Mouse (Mus musculus) forebrain, embryonic 14.5 days (tissue): Measurements from ENCODE around the gene Fcho2. TPM values are rescaled to one million over a fixed set of nuclear protein-coding genes. Genes with fewer than 3 reads are reported as not detected.

ENCODE experiments used
- ATAC-seq: fragments of 200-750 bp; cut with Nextera tagmentation; 2 replicates; pipeline ENCODE4 v1.8.0; 2017; ENCODE audit warnings: mild to moderate bottlenecking, moderate library complexity
- DNase-seq: peaks from one replicate; pipeline ENCODE4 v3.0.0-alpha.2; 2015; ENCODE audit warnings: low spot score
- H3K27ac ChIP-seq: fragments of 300-500 bp; sonication (generic); 2 replicates; pipeline ENCODE4 v1.5.1; 2014; ENCODE audit warnings: low read depth, mild to moderate bottlenecking, control low read depth, low read length, moderate library complexity
- H3K27me3 ChIP-seq: fragments of 300-500 bp; sonication (generic); replicated peaks from 2 replicates; pipeline ENCODE4 v1.6.1; 2014; ENCODE audit warnings: low read length, control low read depth, mixed read lengths; ENCODE audit not compliant: control insufficient read depth, insufficient read depth
- H3K36me3 ChIP-seq: fragments of 300-500 bp; sonication (generic); 2 replicates; pipeline ENCODE4 v1.6.1; 2014; ENCODE audit warnings: low read length, control low read depth; ENCODE audit not compliant: control insufficient read depth, insufficient read depth
- H3K4me1 ChIP-seq: fragments of 300-500 bp; sonication (generic); 2 replicates; pipeline ENCODE4 v1.6.1; 2014; ENCODE audit warnings: antibody characterized with exemption, low read length, control low read depth; ENCODE audit not compliant: control insufficient read depth, insufficient read depth
- H3K4me2 ChIP-seq: fragments of 300-500 bp; sonication (generic); 2 replicates; pipeline ENCODE4 v1.6.1; 2014; ENCODE audit warnings: mild to moderate bottlenecking, control low read depth, low read length
- H3K4me3 ChIP-seq: fragments of 300-500 bp; sonication (generic); 2 replicates; pipeline ENCODE4 v1.5.1; 2014; ENCODE audit warnings: low read depth, low read length, control low read depth
- H3K9ac ChIP-seq: fragments of 300-500 bp; sonication (generic); 2 replicates; pipeline ENCODE4 v1.6.1; 2014; ENCODE audit warnings: mild to moderate bottlenecking, low read length, control low read depth, moderate library complexity
- H3K9me3 ChIP-seq: fragments of 300-500 bp; sonication (generic); replicated peaks from 2 replicates; pipeline ENCODE4 v1.6.1; 2016; ENCODE audit warnings: low read length, control low read depth, mixed read lengths; ENCODE audit not compliant: control insufficient read depth
- WGBS: fragments of 180-500 bp; shearing (Covaris S2); extraction: QIAGEN DNeasy Blood & Tissue Kit; methylation state at CpG from one replicate; pipeline ENCODE4 v1.1.7; 2014; 5-methylcytosine and 5-hydroxymethylcytosine counted together
- polyA plus RNA-seq: library from polyadenylated mRNA; unstranded; fragments of >200 nt; fragmentation: Nextera tagmentation; extraction: Ambion mirVana; gene quantifications from 2 replicates; pipeline ENCODE4 v1.2.1, GENCODE M21; 2014

Fcho2 gene
- polyA plus RNA-seq, 1 experiment from 2014 or later = 14.7 TPM

DNA sequence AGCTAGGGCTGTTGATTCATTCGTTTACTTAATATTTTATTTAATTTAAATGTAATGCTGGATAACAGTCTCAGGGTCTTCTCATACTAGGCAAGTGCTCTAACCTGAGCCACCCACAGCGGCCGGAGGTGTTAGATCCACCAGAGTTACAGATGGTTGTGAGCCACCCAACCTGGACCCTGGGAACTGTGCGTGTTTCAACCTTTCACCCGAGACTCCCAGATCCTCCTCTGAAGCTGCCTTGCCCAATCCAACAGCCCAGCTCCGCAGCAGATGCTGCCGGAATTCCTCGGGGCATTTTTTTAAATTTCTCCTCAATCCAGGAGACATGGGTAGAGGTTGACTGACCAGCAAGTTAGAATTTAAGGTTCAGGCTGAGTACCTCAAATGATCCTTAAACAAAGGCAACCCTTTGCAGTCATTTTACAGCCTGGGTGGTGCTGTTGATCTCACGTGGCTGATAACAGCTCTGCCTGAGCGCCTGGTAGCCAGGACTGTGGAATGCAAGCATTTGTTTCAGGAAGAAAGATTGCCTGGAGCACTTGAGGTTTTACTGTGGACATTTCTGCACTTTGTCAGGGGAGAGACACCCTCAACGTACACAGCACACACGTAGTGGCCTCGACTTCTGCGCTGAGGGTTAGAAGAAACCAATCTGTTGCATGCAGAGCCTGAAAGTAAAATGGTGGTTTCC lies 116.1 kb downstream of the Fcho2 start:
- H3K36me3 ChIP-seq = no peaks in the 10 kb centered on the region
- H3K9me3 ChIP-seq = no peaks in the 10 kb centered on the region
- 84% methylated on average over 14 of the region's 14 CpGs for WGBS
- H3K4me3 ChIP-seq = no peak overlapping the region
- peaks cover 3% of the 10 kb centered on the region; the same call in 1 of the 2 replicates for H3K4me1 ChIP-seq
- ATAC-seq (no peak), DNase-seq (no peak)
- H3K27me3 ChIP-seq = no peaks in the 10 kb centered on the region
- no peak overlapping the region for H3K27ac ChIP-seq
- H3K9ac ChIP-seq = no peak overlapping the region
- no peak overlapping the region for H3K4me2 ChIP-seq

DNA sequence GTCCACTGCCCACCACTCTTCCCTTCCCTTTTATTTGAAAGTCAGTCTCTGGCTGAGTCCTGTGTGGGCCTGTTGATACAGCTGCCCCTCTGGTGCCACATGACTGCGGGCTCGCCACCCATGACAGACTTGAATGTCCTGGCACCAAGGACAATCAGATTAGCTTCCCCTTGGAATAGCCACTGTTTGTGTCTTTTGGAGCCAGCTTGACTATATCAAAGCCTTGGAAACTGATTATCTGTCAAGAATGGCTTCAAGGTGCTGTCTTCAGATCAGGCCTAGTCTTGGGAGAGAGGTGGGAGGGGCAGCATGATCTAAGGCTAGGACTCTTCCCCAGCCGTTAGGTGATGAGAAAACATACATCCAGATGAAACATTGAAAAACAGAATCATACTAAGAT lies 118.5 kb downstream of the Fcho2 start:
- Histone ChIP-seq H3K9ac (no peak overlapping the region), H3K4me3 (no peak overlapping the region), H3K27ac (no peak overlapping the region), H3K27me3 (no peaks in the 10 kb centered on the region), H3K9me3 (no peaks in the 10 kb centered on the region), H3K36me3 (no peaks in the 10 kb centered on the region), H3K4me1 (peaks cover 3% of the 10 kb centered on the region; the same call in 1 of the 2 replicates), H3K4me2 (no peak overlapping the region)
- DNase-seq (no peak), ATAC-seq (no peak)
- 87% methylated on average over 3 of the region's 3 CpGs for WGBS

DNA sequence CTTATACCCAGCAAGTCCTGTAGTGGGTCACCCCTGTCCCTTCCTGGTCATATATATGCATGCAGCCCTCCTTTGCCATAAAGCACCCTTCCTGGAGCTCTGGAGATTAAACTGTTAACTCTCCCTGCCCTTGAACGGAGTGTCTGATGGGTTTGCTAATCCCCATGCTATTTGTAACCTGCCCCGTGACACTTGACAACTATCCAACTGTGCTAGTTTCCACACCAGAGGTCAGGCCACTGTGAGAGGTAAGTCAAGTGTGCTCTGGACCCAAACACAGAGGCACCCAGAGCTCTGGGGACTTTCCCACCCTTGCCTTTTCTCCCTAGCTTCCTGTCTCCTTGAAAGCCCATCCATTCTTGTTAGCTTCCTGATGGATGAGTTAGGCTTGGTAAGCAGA lies 119.7 kb downstream of the Fcho2 start:
- Histone ChIP-seq H3K4me1 (peaks cover 3% of the 10 kb centered on the region; the same call in 1 of the 2 replicates), H3K27ac (no peak overlapping the region), H3K4me2 (0 out of 2 replicates have a peak overlapping the region, but pooled peaks have one; percentile 61), H3K9ac (no peak overlapping the region), H3K36me3 (no peaks in the 10 kb centered on the region), H3K27me3 (no peaks in the 10 kb centered on the region), H3K4me3 (no peak overlapping the region), H3K9me3 (no peaks in the 10 kb centered on the region)
- ATAC-seq = no peak
- DNase-seq = no peak
- 54% methylated on average over 2 of the region's 2 CpGs for WGBS

DNA sequence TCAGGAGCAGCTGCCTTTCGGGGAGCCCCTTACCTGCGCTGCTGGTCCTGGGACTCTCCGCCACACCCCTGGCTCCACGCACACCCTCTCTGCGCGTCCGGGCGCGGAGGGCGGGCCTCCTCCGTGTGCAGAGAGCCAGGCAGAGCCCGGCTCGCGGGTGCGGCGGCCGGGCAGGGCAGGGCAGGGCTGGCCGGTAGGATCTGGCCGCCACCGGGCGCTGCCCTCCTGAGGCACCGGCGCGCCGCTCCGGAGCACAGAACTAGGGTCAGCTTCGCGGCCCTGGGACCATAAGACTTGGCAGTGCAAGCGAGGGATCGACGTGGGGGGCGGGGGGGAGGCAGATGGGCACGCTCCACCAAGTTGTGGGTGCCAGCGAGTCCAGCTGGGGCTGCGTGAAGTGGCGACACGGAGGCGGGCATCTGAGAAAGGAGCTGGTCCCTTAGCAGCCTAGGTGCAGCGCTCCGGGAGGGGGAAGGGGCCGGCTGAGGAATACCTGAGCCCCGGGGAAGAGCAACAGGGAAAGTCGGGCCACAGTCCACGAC lies 120.4 kb downstream of the Fcho2 start, which contains the start of gene Tmem171:
Gene Tmem171, minus strand, starts transcription at position 62 of the 542 bp plus-strand sequence.
- H3K9ac ChIP-seq = peak within 1 kb of the TSS; percentile 50
- WGBS = 4% methylated on average over 42 of the region's 44 CpGs
- no peak for ATAC-seq
- H3K36me3 ChIP-seq = no peaks in the 10 kb centered on the region
- H3K4me1 ChIP-seq = peaks cover 3% of the 10 kb centered on the region; the same call in 1 of the 2 replicates
- H3K4me2 ChIP-seq = peak within 1 kb of the TSS; percentile 61
- H3K4me3 ChIP-seq = peak within 1 kb of the TSS; percentile 29
- no peaks in the 10 kb centered on the region for H3K27me3 ChIP-seq
- H3K9me3 ChIP-seq = no peaks in the 10 kb centered on the region
- peak; percentile 6 for DNase-seq
- H3K27ac ChIP-seq = no peak within 1 kb of the TSS

DNA sequence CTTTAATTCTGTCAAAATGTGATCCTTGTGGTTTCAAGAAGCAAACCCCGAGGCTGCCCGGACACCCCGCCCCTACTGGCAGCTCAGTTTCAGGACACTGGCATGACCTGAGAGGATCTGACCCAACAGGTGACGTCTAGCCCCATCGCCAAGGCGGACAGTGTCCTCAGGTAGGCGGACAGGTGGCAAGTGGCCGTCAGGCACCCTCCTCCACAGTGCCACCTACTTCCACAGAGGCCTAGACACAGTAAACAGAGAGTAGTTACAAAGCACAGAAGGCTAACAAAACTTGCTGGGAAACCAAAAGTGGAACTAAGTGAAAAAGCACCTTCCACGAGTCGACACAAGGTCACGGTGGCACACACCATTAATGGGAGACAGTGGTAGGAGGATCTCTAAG lies 121.9 kb downstream of the Fcho2 start:
- DNase-seq = no peak
- Histone ChIP-seq H3K27me3 (no peaks in the 10 kb centered on the region), H3K4me3 (no peak overlapping the region), H3K27ac (no peak overlapping the region), H3K4me1 (peaks cover 3% of the 10 kb centered on the region; the same call in 1 of the 2 replicates), H3K4me2 (no peak overlapping the region), H3K9ac (no peak overlapping the region), H3K36me3 (no peaks in the 10 kb centered on the region), H3K9me3 (no peaks in the 10 kb centered on the region)
- ATAC-seq = no peak
- WGBS = 90% methylated on average over 11 of the region's 11 CpGs

DNA sequence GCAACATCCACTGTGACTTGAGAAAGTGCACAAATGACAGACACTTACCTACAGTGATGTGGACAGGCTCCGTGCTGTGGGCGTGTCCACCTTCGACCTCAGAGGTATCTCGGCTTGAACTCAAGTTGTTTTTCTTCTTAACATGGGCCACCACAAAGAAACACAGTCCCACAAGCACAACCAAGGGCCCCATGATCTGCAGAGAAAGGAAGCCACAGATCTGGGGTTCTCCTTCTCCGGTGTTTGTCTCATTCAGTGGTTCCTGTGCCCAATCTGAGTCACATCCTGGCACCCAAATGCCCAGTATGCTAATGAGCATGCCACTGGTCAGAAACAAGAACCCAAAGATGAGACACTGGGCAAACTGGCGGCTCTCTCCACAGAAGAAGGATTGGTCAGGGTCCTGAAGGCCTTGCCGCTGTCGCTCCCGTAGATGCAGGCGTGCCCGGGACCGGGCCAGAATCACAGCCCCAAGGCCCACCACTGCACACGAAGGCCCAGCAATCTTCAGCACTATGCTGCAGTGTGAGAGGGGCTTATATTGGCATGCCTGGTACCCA lies 123.2 kb downstream of the Fcho2 start:
- no peak overlapping the region for H3K4me3 ChIP-seq
- H3K4me2 ChIP-seq = no peak overlapping the region
- no peaks in the 10 kb centered on the region for H3K36me3 ChIP-seq
- 90% methylated on average over 13 of the region's 13 CpGs for WGBS
- H3K9ac ChIP-seq = no peak overlapping the region
- H3K27ac ChIP-seq = no peak overlapping the region
- no peaks in the 10 kb centered on the region for H3K9me3 ChIP-seq
- no peak for ATAC-seq
- peaks cover 3% of the 10 kb centered on the region; the same call in 1 of the 2 replicates for H3K4me1 ChIP-seq
- DNase-seq = no peak
- H3K27me3 ChIP-seq = no peaks in the 10 kb centered on the region

DNA sequence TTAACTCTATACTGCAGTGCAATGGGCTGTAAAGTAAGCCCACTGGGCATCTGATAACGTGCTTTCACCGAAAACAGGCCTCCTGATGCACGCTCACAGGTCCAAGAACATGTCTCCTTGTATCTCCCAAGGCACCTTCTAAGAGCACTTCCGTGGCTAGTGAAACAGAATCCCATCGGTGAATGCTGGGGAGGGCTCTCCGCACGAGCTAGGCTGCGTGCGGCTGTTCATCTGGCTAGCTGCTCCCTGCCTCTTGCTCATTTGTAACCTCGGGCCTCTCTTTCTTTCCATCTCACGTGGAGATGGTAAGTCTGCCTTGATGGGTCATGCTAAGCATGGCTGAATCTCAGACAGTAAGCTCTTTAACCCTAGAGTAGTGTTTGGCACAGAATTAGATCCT lies 124.4 kb downstream of the Fcho2 start:
- Histone ChIP-seq H3K9me3 (no peaks in the 10 kb centered on the region), H3K4me2 (no peak overlapping the region), H3K36me3 (no peaks in the 10 kb centered on the region), H3K27ac (no peak overlapping the region), H3K4me3 (no peak overlapping the region), H3K27me3 (no peaks in the 10 kb centered on the region), H3K4me1 (peaks cover 3% of the 10 kb centered on the region; the same call in 1 of the 2 replicates), H3K9ac (no peak overlapping the region)
- 95% methylated on average over 11 of the region's 11 CpGs for WGBS
- no peak for ATAC-seq
- DNase-seq = no peak

DNA sequence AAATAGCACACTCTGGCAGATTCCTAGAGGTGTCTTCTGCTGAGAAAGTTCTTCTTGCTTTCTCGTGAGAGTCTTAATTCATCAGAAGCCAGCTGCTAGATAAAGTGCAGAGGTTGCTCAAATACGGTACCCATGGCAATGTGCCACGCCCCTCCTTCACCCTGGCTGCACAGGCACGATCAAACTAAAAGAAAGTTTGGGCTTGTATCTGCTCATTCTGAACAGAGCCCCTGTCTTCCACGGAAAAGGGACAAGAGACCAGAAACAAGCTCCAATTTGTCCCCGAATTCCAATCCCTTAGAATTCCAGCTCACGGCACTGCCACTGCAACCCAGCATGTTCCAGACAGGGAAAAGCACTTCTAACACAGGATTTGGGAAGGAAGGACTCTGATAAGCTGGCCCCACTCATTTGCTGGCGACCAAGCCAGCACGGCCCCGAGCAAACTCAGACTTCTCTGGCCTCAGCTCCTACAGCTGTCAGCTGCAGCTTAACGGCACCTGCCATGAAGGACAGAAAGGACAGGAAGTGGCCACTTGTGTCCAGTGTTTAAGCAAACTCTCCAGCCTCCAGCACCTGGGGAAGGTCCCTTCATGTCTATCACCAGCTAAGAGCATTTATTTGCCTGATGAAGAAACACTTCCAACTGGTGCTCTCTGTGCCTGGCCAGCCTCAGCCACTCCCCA lies 125.5 kb downstream of the Fcho2 start:
- no peak overlapping the region for H3K4me3 ChIP-seq
- no peaks in the 10 kb centered on the region for H3K4me1 ChIP-seq
- H3K9me3 ChIP-seq = no peaks in the 10 kb centered on the region
- no peak overlapping the region for H3K9ac ChIP-seq
- no peaks in the 10 kb centered on the region for H3K36me3 ChIP-seq
- H3K4me2 ChIP-seq = no peak overlapping the region
- no peak for DNase-seq
- ATAC-seq = no peak
- H3K27me3 ChIP-seq = no peaks in the 10 kb centered on the region
- H3K27ac ChIP-seq = no peak overlapping the region
- WGBS = 80% methylated on average over 11 of the region's 11 CpGs
